Mouse (Mus musculus) cerebellum, postnatal 10 days (tissue): ENCODE results near the gene Ccdc88b.
A peak's percentile ranks its signal among the peaks of the same experiment; 100 is the strongest.

Experiments used
- DNase-seq, 2 experiments: peaks; one replicate each; pipeline ENCODE4 v3.0.0; 2021; ENCODE audit warnings: mixed read lengths in 2 of 2

Gene Ccdc88b

DNA sequence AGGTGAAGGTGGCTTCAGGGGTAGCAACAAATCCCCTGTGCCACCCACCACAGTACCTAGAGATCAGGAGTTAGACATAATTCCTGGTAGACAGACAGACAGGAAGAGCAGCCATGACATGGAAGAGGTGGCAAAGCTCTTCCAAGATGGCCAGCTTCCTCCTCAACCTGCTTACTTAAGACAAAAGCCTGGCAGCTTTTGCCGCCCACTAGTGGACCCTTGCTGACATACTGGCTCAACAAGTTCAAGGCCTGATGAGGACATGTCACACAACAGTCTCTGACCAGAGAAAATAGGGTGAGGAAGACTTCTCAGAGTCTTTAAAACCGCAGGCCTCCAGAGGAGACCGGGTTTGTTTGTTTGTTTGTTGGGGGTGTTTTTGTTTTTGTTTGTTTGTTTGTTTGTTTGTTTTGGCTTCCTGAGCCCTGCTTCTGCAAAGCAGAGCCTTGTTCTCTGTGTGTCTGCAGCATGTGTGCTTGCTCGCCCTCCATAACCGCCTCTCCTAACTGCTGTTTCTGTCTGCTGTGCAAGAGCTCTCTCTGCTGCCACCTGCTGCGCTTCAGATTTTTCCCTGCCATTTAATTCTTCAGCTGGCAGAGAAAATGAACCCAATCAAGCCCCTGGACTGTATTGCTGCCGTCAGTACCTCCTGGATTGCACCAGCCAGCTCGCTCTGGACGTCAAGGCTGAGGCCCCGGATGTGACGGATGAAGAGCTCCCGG, 1.6 kb downstream of the Ccdc88b start:
- peak; percentile 57 to 67 for DNase-seq

DNA sequence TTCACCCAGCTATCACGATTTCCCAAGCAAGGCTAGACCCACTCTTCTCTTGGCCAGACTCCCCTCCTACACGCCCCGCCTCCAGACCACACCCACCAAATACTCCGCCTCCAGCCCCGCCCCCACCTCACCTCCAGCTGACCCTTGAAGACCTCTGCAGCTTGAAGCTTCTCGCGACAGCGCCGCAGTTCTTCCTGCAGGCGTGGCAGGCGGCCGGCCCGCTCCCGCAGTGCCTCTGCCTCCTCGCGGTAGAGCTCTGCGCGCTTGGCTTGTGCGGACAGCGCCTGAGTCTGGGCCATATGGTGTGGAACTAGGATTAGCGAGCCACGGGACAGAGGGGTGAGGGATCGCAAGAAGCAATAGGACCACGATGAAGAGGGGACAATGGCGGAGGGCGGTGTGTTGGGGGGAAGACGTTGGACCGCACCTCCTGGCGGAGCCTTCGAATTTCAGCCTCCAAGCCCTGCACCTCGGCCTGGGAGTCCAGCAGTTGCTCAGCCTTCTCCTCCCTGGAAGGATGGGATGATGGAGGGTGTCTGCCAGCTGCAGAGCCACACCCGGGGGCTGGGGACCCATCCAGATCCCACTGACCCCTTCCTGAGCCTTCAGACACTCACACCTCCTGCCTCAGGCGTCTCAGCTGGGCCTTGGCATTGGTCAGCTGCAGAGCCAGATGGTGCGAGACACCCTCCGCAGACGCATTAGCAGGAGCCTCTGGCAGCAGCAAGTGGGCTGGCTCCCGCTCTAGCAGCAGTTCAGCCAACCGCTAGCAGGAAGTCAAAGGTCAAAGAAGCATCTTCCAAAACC, 2.6 kb downstream of the Ccdc88b start:
- DNase-seq: peak; percentile 85 to 90

DNA sequence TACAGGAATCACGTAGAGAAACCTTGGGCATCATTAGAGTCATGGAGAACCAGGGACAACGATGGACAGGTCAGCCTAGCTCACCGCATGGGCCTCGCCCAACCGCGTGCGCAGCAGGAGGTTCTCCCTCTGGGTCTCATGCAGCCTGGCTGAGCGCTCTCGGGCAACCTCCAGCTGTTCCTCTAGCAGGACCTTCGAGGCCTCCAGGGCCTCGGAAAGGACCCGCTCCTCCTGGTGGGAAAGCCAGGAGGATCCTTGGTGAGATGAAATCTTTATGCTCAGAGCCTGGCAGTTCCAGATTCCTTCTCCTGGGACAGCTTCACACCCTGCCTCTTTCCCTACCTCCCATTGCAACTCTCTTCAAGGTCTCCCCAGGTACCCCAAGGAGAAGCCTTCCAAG, 3.4 kb downstream of the Ccdc88b start:
- no peak for DNase-seq

DNA sequence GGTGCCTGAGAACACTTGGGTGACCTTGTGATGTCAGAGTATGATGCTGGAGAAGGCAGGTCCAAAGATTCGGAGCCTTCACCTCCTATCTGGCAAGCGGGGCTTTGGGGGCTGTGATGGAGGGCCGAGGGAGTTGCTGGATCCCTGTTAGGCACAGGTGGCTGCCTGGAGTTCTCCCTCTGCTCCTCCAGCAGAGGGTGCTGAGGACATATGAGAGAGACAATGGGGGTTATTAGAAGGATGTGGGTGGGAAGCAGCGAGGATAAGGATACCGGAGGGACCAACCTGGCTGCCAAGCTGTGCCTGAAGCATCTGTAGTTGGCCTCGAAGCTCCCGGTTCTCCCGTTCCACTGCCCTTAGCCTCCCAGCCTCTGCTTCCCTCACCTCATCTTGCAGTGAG, 4.1 kb downstream of the Ccdc88b start:
- DNase-seq: peak; percentile 26 to 37

DNA sequence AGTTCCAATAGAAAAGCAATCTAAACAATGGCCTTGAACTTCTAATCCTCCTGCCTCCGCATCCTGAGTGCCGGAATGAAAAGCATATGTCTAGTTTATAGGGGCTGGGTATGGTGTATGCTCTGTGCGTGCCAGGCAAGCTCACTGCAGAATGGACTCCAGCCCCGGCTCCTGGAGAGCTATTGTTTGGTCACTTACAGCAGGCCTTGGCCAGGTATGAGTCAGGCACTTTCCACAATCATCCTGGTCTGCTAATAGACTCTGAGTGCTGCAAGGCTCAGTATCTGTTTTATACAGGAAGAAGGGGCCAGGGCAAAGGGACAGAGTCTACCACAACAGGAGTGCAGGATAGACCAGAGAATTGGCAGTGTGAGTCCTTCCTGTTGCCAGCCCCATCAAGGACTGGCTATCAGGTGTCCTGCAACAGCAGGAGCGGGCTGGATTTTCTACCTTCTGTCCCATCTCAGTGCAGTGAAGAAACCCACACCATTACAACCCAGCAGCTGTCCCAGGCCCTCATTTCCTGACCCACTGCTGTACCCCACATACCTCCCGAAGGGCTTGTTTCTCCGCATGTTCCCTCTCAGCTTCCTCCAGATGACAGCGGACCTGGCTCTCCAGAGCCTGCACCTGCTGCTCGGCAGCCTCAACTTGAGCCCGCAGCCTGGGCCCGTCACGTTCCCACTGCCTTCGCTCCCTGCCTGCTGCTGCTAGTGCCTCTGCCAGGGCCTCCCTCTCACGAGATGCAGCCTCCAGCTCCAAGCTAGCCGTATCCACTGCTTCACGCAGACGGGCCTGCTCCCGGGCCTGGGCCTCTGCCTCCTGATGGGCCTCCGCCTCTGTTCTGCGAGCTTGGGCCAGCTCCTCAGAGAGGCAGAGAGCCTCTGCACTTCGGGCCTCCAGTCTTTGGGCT, 5.4 kb downstream of the Ccdc88b start:
- DNase-seq: peak; percentile 60 to 67

DNA sequence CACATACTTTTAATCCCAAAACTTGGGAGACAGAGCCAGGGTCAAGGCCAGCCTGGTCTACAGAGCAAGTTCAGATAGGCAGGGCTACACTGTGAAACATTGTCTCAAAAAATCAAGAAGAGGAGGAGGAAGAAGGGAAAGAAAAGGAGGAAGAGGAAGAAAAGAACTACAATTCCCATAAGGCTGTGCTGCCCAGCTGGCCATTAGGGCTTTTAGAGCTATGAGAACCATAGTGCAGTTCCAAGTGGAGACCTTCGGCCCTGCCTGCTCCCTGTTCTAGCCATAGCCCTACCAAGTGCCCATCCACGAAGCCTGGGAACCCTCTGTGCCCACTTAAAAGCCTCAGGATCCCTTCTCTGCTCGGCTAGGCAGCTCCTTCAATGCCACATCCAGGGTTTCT, 6.5 kb downstream of the Ccdc88b start:
- DNase-seq: no peak

DNA sequence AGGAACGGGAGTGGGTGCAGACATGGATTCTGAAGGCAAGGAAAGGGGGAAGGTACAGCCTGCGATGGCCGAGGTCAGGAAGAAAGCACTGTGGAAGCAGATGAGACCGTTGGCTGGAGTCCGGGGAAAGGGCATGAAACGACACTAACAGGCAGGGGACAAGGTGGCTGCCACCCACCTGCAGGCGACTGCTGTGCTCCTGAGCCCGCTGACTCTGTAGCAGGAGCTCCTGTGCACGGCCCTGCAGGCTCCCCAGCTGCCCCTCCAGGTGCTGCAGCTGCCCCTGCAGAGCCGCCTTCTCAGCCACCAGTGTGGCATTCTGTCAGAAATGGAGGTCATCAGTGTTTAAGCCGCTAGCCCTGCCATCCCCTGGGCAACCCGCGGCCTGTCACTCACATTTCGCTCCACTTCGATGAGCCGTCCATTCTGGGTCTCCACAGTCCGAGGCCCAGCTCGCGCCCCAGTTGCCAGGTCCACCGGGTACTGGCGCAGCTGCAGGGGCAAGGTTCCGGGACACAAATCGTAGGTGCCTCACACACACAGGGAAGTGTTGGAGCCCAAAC, 8.4 kb downstream of the Ccdc88b start:
- DNase-seq: peak; percentile 48 to 57

DNA sequence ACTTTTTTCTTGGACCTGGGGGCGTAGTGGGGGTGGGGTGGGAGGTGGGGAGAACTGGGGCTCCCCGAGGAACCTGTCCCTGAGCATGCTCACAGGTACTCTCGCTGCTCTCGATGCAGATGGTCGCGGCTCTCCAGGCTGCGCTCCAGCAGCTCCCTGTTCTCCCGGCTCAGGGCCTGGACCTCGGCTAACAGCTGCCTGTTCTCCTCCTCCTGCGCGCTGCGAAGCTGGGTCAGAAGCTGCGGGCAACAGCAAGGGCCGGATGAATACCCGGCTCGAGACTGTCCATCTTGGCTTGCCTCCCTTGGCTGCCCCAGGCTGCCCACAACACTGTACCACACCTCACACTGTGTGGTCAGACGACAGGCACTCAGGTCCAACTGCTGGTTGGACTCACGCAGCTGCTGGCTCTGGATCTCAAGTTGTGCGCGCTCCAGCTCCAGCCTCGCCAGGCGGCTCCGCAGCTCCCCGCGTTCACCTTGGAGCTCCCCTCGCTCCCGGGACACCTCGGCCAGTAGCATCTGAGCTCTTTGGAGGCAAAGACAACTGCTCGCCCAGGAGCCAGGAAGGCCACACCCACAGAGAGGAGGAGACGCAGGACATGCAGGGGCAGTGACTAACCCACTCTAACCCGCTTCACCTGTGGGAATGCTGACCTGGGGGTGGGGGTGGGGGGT, 10.0 kb downstream of the Ccdc88b start:
- peak; percentile 54 to 61 for DNase-seq

DNA sequence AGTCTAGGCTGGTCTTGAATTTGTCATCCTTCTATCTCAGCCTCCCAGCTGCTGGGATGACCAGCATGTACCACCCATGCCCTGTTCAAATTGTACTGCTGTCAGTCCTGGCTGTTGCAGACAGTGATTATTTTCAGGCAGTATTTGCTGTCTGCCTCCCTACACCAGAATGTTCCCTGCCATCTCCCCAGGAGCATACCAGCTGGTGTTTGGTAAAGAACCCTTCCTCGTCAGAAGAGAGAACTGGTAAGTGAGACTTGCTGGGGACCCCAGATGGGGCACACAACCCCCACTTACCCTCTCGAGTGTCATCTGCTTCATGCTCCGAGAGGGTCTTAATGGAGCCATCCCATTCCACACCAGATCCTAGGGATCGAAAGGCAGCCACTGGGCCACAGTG, 12.0 kb downstream of the Ccdc88b start:
- no peak for DNase-seq

DNA sequence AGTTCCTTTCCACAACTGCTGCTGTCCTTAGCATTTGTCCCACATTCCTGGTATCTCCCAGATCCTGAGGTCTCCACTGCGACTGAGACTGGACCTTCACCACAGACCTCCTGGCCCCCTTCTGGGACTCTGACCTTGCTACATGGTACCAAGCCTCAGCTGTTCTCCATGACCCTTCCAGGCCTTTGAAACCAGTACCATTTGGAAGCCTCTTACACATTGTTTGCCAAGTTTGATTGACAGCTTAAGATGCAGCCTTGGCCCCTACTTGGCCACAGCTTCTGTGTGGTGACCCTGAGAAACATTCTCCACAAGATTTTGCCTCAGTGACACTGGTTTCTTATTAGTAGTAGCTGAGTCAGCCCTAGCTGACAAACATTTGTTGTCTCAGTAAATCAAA, 15.7 kb downstream of the Ccdc88b start:
- no peak for DNase-seq

DNA sequence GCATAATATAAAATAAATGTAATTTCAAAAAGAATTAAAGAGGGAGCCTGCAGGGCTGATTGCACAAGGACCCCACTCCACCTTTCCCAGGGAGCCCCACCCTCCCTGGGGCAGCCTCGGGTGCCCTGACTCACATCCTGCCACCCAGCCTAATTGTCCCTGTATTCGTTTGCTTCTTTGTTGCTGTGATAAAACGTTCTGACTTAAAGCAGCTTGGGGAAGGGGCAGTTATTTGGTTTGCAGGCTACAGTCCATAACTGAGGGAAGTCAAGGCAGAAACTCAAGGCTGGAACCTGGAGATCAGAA, 16.8 kb downstream of the Ccdc88b start:
- DNase-seq: no peak

DNA sequence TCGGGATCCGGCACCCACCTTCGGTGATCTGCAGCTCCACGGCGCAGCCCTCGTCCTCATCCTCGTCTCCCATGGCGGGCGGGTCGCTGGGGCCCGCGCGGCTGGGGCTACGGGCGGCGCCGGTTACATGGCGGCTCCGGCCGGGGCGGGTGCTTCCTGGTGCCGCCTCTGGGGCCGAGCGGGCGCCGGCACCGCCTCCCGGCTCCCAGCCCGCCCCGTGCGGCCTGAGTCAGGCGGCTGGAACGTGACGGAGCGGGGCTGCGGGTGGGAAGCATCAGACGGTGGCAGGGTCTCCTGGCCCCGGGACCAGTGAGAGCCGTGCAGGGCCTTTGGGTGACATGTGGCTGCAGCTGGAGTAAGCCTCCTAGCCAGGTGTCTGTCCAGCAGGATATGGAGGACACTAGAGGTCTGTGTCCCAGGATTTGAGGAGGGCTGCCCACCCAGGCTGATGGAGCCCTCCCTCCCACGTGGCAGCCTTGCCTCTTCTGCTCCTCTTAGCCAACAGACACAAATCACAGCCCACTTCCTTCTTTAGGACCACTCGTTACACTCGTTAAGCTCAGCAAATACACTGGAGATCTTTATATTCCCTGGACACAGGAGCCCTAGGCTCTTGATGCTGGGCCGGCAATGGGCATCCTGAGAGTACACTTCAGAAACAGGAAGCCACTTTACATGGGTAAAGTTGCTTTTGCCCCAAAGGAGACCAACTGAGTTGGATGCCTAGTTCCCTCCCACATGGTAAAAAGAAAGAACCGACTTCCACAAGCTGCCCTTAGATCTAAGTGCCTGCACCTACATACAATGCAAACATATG, 17.3 kb downstream of the Ccdc88b start, which contains the start of gene Rps6ka4:
Rps6ka4 (minus strand) TSS at position 162 of the 817 bp plus-strand sequence.
- peak in 1 of 2 experiments; percentile 72 for DNase-seq

DNA sequence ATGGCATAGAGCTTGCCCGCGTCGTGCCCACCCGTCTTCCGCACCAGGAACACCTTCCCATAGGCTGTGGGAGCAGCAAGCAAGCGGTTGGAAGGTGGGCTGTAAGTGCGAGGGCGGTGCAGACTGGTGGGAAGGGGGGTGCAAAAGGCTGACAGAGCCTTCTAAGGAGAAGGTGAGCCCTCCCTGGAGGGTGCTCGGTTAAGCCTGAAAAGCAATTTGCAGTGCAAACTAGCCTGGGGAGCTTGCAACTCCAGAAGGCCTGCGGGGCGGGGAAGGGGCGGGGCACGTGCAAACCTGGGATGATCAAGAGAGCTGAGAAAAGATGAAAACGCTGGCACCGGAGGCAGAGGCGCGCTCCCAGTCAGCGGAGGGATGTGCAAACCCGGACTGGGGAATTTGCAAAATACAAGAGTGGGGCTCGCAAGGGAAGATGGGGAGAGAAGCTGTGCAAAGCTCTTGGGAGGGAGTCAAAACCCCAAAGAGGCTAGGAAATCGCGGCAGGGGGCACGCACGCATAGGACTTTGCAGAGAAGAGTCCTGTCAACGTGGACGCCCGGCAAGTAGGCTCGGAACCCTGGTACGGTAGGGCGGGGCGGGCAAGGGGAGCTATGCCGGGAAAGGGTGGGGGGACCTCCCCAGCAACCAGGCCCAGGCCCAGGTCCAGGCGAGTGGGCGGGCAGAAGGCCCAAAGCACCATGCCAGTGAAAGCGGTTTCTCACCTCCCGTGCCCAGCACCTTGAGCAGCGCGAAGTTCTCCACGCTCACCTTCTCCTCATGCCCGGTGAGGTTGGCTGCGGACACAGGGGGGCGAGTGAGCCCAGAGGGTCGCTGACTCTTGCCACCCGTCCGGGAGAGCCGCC, 18.2 kb downstream of the Ccdc88b start:
- DNase-seq: peak; percentile 68 to 69

DNA sequence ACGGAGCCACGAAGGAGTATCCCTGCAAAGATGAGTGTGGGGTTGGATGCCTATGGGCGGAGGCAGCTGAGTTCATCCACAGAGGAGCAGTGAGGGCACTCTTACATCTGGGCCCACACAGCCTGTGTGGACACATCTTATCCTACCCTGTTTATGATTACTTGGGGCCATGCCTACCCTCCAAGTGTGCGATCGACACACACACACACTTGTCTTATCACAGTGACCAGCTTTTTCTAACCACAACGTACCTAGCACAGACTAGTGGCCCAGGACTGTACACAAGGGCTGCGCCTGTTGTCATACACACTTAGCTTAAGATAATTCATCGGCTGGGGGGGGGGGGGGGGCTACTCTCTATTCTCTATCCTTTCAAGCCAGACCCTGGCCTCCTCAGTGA, 25.6 kb downstream of the Ccdc88b start:
- DNase-seq: no peak

DNA sequence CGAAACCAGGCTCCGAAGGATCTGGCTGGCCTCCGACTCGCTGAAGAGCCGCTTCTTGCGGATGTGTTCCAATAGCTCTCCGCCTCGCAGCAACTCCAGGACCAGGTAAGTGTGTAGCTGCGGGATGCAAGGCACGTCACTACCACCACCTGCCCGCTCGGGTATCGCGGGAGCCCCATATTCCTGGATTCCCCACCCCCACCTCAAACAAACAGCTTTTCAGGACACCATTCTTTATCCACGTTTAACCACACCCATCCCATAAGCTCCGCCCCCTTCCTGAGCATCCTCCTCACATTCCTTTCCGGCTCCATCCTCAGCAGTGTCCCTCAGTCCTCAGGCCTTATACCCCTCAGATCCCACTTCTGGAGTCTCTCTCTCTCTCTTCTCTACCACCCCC, 26.7 kb downstream of the Ccdc88b start:
- peak in 1 of 2 experiments; percentile 37 for DNase-seq

DNA sequence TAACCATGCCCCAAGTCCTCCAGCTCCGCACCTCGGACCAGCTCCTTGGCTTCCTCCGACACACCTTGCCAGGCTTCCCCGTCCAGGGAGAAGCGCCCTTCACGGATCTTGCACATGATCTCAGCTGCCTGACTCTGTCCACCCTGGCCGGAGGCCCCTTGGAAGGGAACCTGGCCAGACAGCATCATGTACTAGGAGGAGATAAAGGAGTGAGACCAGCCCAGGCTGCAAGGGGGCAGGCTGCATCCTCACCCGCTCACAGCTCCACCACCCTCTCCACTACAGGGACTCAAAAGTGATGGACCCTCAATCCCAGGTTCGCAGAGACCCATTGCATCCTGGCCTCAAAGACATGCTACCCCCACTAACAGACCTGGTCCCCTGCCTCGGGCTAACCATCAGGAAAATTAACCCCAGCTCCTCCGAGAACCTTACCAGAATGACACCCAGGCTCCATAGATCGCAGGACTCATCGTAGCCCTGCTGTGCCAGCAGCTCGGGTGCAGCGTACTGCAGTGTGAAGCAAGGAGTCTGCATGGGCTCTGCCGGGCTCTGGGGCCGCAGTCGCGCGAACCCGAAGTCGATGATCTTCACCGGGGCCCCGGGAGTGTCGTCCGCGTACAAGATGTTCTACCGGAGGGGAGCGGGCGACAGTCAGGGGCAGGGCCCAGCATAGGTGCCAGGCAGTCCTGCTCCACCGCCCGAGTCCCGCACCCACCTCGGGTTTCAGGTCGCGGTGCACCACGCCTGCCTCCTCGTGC, 27.3 kb downstream of the Ccdc88b start:
- peak; percentile 39 to 53 for DNase-seq

DNA sequence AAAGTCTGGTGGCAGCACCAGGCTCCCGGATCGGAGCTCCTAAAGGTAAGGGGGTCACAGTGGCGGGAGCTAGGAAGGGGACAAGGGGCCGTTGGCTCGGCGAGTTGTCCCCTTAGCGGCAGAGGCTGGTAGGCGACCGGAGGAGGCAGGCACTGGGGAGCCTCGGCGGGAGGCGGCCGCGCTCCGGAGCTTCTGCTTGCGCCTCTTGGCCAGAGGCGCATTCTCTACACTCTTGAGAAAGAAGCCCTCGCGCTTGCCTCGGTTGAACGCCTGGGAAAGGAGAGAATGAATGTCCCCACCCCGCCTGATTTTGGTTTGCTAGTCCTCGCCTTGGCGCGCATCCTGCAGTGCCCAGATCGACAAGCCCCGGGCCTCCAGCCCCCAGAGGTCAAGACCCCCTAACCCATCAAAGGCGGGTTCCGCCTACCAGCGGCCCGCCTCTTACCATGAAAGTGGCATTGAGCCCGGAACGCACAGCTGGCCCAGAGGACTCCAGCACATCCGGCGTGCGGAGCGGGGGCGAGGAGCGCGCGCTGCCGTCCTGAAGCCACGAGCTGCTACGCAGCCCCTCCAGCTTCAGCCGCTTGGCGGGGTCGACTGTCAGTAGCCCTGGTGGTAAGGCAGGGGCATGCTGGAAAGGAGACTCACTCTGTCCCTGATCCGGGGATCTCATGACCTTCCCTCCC, 28.0 kb downstream of the Ccdc88b start:
- peak; percentile 42 to 54 for DNase-seq

DNA sequence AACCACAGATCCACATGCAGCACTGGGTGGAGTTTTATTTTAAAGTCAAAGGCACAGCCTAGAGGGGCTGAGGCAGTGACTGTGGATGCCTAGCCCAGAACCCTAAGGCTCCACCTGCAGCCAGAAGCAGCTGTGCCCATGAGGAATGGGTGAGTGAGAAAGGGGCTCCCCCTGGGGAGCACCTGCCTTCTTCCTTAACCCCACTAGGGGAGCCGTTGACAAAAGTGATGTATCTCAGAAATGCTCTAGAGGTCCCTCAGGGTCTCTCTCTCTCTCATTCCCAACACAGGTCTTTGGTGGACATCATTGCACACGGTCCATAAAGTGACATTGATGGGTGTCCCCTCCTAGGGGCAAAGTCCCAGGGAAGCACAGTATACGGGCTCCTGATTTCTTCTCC, 28.9 kb downstream of the Ccdc88b start:
- DNase-seq: peak in 1 of 2 experiments; percentile 36

DNA sequence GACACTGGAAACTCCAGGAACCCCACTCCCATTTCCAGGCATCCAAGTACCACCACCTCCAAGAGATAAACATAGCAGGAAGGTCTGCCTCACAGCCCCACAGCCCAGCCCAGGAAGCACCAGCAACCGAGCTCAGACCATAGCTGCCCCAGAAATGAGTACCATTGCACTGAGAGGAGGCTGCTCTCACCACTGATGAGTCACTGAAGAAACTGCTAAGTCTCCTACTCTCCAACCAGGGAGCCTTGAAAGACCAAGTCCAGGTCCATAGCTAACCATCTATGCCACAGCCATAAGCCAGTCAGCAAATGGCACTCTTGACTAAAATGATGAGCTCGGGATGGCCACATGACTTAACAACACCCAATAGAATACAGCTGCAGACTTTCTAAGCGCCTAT, 31.4 kb downstream of the Ccdc88b start:
- DNase-seq: no peak
